Mouse (Mus musculus) ES-E14 (cell line): ENCODE measurements around the gene Zdhhc7.

Experiments
- ZC3H11A ChIP-seq: IDR thresholded peaks from 2 replicates; pipeline ENCODE4 v1.6.1; 2012; ENCODE audit warnings: low read depth, mild to moderate bottlenecking, inconsistent platforms, low read length, borderline replicate concordance
- ZNF384 ChIP-seq: IDR thresholded peaks from 2 replicates; pipeline ENCODE4 v1.6.1; 2012; ENCODE audit warnings: low read depth, low read length, inconsistent platforms

- TF ChIP-seq ZNF384 (no peak), ZC3H11A (no peak)
Measured at GRCm38 (mm10) chr8:120143911-120144651, 42.8 kb upstream of the Zdhhc7 start.
